Mouse (Mus musculus): ENCODE measurements around the gene Gsdma2. TPM values are rescaled to one million over a fixed set of nuclear protein-coding genes. Genes with fewer than 3 reads are reported as not detected.
A peak's percentile ranks its signal among the peaks of the same experiment; 100 is the strongest.
"Not testable (repeated sequence)": the region's sequence is repeated elsewhere in the genome, so short reads cannot be mapped to it uniquely, and the experiment has no call there.

Gene Gsdma2
- total RNA-seq (2014; fragmentation: Nextera tagmentation) (not detected in 2 replicates), total RNA-seq (2017) (not detected in 2 replicates)

DNA sequence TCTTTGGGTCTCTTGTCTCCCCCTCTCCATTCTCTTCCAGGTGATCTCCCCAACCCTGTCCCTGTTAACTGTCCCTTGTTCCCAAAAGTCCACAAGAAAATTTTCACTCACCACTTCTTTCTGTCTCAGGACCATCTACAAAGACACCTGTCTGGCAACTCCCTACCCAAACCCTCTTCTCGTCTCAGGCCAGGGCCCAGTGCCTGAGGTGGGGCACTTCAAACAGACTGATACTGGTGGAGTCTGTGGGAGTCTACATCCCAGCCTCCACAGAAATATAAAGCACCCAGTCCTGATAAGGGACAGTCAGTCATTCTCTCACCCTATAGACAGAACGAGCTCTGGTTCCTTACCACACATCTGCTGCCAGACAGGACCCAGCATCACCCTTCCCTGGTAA is at the start of gene Gsdma2:
Gsdma2 (plus strand) TSS at position 301 of the 400 bp plus-strand sequence.
- ATAC-seq (replicated peaks; ENCODE audit: poor library complexity, severe bottlenecking) = no peak

DNA sequence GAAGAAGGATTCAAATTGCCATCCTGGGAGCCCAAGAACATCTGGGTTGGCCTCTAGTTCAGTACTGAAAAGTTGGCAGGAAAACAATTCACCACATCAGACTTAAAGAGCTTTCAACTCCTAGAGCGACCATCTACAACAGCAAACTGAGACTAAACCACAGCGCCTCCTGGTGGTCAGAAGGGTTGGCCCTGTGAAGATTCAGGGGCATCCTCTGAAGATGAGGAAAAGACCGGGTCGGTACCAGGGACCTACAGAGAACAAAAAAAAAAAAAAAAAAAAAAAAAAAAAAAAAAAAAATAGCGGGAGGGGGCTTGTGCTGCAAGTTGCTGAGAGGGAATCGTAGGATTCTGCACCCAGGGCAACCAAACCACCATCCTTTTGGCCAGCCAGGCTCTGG is 49.2 kb upstream of the Gsdma2 start:
- ATAC-seq (replicated peaks; ENCODE audit: poor library complexity, severe bottlenecking) = peak; percentile 69

- no peak for ATAC-seq (replicated peaks; ENCODE audit: poor library complexity, severe bottlenecking)
Observed at GRCm38 (mm10) chr11:98597991-98598390, 48.6 kb upstream of the Gsdma2 start, which contains the start of gene Lrrc3c. Lrrc3c (plus strand) TSS chr11:98598291.

GRCm38 (mm10) chr11:98598851-98599290 is 47.7 kb upstream of the Gsdma2 start:
- no peak for ATAC-seq (replicated peaks; ENCODE audit: poor library complexity, severe bottlenecking)

- ATAC-seq (replicated peaks; ENCODE audit: poor library complexity, severe bottlenecking) = 0 out of 2 replicates have a peak, but pooled peaks have one; percentile 12
Observed at GRCm38 (mm10) chr11:98599291-98599690, 47.3 kb upstream of the Gsdma2 start.

DNA sequence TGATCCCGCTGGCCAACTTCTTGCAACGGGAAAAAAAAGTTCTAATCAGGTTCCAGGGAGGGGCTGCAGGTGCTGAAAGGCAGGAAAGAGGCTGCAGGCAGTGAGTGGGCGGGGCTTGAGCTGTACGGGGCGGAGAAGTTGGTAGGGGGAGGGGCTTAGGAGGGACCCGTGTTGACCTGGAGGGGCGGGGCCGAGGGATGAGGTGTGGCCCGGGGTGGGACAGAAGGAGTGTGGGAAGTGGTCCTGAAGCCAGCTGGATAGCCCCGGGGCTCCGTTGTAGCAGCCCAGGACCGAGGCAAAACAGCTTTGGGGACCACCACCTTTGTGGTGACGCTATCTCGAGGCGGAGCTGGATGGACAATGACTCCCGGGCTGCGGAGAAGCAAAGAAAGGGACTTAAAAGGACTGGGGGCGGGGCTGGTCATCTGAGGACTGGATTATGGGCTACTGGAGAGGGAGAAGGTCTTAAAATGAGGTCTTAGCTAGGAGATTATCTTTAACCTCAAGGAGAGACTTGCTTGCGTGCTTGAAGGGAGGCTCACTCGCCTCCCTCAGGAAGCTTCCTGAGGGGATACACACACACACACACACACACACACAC is 44.4 kb upstream of the Gsdma2 start:
- peak; percentile 63 for ATAC-seq (replicated peaks; ENCODE audit: poor library complexity, severe bottlenecking)

DNA sequence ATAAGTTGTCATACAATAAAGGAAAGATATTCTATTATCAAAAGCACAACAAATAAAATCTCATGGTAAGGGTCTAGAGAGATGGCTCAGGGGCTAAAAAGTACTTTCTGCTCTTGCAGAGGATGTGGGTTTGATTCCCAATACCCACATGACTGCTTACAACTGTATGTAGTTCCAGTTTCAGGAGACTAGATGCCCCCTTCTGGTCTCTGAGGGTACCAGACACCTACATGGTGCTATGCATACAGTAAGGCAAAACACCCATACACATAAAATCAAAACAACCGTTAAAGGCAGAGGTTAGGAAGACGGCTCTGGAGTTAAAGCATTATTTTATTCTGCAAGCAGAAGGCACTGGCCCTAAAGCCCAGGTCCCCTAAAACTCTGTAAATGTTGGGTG is 42.6 kb upstream of the Gsdma2 start:
- ATAC-seq (replicated peaks; ENCODE audit: poor library complexity, severe bottlenecking) = no peak

DNA sequence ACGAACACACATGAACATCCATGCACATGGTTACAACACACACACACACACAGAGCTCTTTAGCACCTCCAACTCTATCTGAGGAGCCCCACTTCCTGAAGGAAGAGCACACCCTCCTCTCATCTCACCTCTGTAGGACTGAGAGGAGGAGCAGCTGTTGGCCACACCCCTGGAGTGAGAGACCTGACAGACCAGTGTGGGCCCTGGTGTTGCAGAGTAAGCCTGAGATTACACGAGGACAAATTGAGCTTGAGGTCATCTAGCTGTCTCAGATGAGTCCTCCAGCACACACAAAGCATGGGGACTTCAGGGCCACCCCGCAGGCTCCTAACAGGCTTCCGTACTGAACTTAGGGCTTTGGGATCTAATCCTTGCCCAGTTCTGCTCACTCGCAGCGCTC is 41.6 kb upstream of the Gsdma2 start:
- not testable (repeated sequence) for ATAC-seq (replicated peaks; ENCODE audit: poor library complexity, severe bottlenecking)

DNA sequence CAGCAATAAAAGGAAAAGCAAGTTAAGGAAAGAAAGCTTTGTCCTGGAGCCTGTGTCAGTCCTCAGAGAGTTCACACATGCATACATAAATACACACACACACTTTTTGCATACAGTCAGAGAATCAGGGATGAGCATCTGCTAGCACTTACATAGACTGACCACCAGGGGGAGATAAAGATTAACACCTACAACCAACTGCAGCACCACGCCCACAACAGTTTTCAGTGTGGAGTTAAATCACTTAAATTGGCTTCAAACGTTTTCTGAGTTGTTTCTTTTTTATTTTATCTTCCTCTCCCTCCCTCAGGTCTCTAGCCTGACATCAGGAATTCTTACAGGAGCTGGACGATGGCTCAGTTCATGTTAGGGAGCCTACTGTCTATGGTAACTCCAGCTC is 39.8 kb upstream of the Gsdma2 start:
- ATAC-seq (replicated peaks; ENCODE audit: poor library complexity, severe bottlenecking) = peak; percentile 69

- no peak for ATAC-seq (replicated peaks; ENCODE audit: poor library complexity, severe bottlenecking)
Observed at GRCm38 (mm10) chr11:98620791-98621190, 25.8 kb upstream of the Gsdma2 start.

GRCm38 (mm10) chr11:98623981-98624380 is 22.6 kb upstream of the Gsdma2 start:
- ATAC-seq (replicated peaks; ENCODE audit: poor library complexity, severe bottlenecking) = not testable (repeated sequence)

DNA sequence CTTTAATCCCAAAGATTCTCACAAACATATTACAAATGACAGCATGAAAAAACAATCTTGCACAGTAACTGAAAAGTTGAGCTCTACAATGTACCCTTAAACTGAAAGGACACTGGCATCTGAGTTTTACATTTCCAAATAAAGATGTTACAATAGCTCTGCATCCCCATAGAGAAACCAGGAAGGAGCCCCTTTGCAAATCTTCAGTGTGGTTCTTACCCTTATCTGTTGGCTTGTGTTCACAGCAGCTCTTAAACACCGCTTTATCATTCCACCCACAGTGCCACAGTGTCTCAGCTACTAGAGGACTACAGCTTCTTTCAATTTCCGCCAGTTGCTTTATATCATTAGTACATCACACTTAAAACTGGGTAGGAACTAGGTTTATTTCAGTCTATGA is 22.2 kb upstream of the Gsdma2 start:
- ATAC-seq (replicated peaks; ENCODE audit: poor library complexity, severe bottlenecking) = not testable (repeated sequence)

GRCm38 (mm10) chr11:98625611-98626410 is 20.7 kb upstream of the Gsdma2 start, which contains the start of the genes Gm12355 and Gsdma3:
Gm12355 (minus strand) TSS chr11:98625661.
Gsdma3 (plus strand) TSS chr11:98626360.
- no peak for ATAC-seq (replicated peaks; ENCODE audit: poor library complexity, severe bottlenecking)

DNA sequence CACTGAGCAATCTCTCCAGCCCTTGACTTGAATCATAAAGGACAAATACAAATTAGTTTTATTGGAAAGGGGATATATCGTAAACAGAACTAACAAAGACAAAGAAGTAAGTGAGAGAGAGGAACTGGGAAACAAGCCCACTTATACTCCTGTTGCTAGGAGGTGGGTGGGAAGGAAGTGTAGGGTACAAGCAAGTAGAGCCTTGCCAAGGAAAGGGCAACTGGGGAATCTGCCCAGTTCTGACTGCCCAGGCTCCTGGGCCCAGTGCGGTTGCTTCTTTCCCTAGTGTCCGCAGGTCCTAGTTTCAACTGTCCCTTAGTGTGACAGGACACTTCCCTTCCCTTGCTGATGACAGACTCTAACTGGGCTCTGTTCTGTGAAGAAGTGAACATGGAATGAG is 17.9 kb upstream of the Gsdma2 start:
- ATAC-seq (replicated peaks; ENCODE audit: poor library complexity, severe bottlenecking) = no peak

- no peak for ATAC-seq (replicated peaks; ENCODE audit: poor library complexity, severe bottlenecking)
Observed at GRCm38 (mm10) chr11:98630646-98631045, 15.9 kb upstream of the Gsdma2 start.

- peak; percentile 96 for ATAC-seq (replicated peaks; ENCODE audit: poor library complexity, severe bottlenecking)
Observed at GRCm38 (mm10) chr11:98635312-98635970, 11.1 kb upstream of the Gsdma2 start.

GRCm38 (mm10) chr11:98637501-98637900 is 9.1 kb upstream of the Gsdma2 start:
- no peak for ATAC-seq (replicated peaks; ENCODE audit: poor library complexity, severe bottlenecking)

GRCm38 (mm10) chr11:98640091-98640490 is 6.5 kb upstream of the Gsdma2 start:
- ATAC-seq (replicated peaks; ENCODE audit: poor library complexity, severe bottlenecking) = no peak

- no peak for ATAC-seq (replicated peaks; ENCODE audit: poor library complexity, severe bottlenecking)
Observed at GRCm38 (mm10) chr11:98644757-98645156, 1.8 kb upstream of the Gsdma2 start.

GRCm38 (mm10) chr11:98645946-98646345 is 613 bp upstream of the Gsdma2 start:
- no peak for ATAC-seq (replicated peaks; ENCODE audit: poor library complexity, severe bottlenecking)

GRCm38 (mm10) chr11:98655076-98655475 is 8.5 kb downstream of the Gsdma2 start:
- ATAC-seq (replicated peaks; ENCODE audit: poor library complexity, severe bottlenecking) = peak; percentile 93
